Mouse (Mus musculus): Measurements from ENCODE around the gene 4430402I18Rik. TPM values are rescaled to one million over a fixed set of nuclear protein-coding genes. Genes with fewer than 3 reads are reported as not detected.

Gene 4430402I18Rik
- total and polyA plus RNA-seq, 3 experiments: 0.14 to 0.51 (median 0.15) TPM

- Histone ChIP-seq H3K4me1 (ENCODE audit: control insufficient read depth in 1 of 2, insufficient read depth in 2 of 2) (no peaks in the 10 kb centered on the region), H3K9me3 (replicated peaks; ENCODE audit: low read length) (no peaks in the 10 kb centered on the region), H3K4me2 (ENCODE audit: insufficient read depth, low read depth, poor library complexity, severe bottlenecking) (no peak overlapping the region), H3K27ac (ENCODE audit: insufficient read depth, low read depth) (no peak overlapping the region), H3K4me3 (replicated peaks in 1 of 3; ENCODE audit: low read depth in 2 of 3, low read length in 2 of 3, poor library complexity in 1 of 3) (no peak overlapping the region), H3K79me2 (replicated peaks; ENCODE audit: control insufficient read depth, extremely low read depth, insufficient read depth, poor library complexity, severe bottlenecking) (no peaks in the 10 kb centered on the region), H3K9ac (ENCODE audit: insufficient read depth, low read depth) (no peak overlapping the region), H3K36me3 (replicated peaks in 1 of 2; ENCODE audit: control insufficient read depth in 1 of 2, insufficient read depth in 1 of 2, low read length in 1 of 2) (no peaks in the 10 kb centered on the region), H3K27me3 (replicated peaks) (no peaks in the 10 kb centered on the region)
- TF ChIP-seq JUN (IDR thresholded peaks at IDR 0.05; ENCODE audit: insufficient read depth, low read depth, low read length): no peak
- TF ChIP-seq KAT2A (IDR thresholded peaks at IDR 0.05; ENCODE audit: insufficient replicate concordance, low read length): no peak
- TF ChIP-seq NRF1 (IDR thresholded peaks at IDR 0.05; ENCODE audit: low read depth, low read length): no peak
- dilution Hi-C loops (cut with MboI; ENCODE audit: extremely low pct_ligation_motif_present, extremely low pct_unique_long_range_greater_than_20kb, low sequenced_read_pairs) (no loop called here), in situ Hi-C loops (cut with MboI; ENCODE audit: low pct_ligation_motif_present, low pct_unique_long_range_greater_than_20kb, low sequenced_read_pairs) (no loop called here)
- no peak for DNase-seq (ENCODE audit: extremely low read depth)
Observed at GRCm38 (mm10) chr19:28844946-28845710, 122.5 kb downstream of the 4430402I18Rik start.

Other genes starting within 250 kb of the 4430402I18Rik start
- 0.21 and 1.1 TPM in 2 replicates for gene Slc1a1, start 132.8 kb downstream of the 4430402I18Rik start, total RNA-seq (2012; rRNA removed)
- 0.42 and 0.95 TPM in 2 replicates for gene Slc1a1, start 132.8 kb downstream of the 4430402I18Rik start, total RNA-seq (2014; rRNA removed)
- gene Slc1a1, start 132.8 kb downstream of the 4430402I18Rik start, polyA plus RNA-seq (2012; ENCODE audit: insufficient read length, low read depth): 0.20 and 0.34 TPM in 2 replicates
- 4.3 and 5.3 TPM in 2 replicates for gene Plpp6, start 3.8 kb downstream of the 4430402I18Rik start, total RNA-seq (2012; rRNA removed)
- gene Plpp6, start 3.8 kb downstream of the 4430402I18Rik start, total RNA-seq (2014; rRNA removed): 4.3 and 6.6 TPM in 2 replicates
- gene Plpp6, start 3.8 kb downstream of the 4430402I18Rik start, polyA plus RNA-seq (2012; ENCODE audit: insufficient read length, low read depth): 5.2 and 5.6 TPM in 2 replicates
- gene Cdc37l1, start 22.6 kb upstream of the 4430402I18Rik start, total RNA-seq (2012; rRNA removed): 14.0 and 15.6 TPM in 2 replicates
- gene Cdc37l1, start 22.6 kb upstream of the 4430402I18Rik start, total RNA-seq (2014; rRNA removed): 22.9 and 28.1 TPM in 2 replicates
- gene Cdc37l1, start 22.6 kb upstream of the 4430402I18Rik start, polyA plus RNA-seq (2012; ENCODE audit: insufficient read length, low read depth): 26.5 and 26.8 TPM in 2 replicates
- gene Ak3, start 80.2 kb upstream of the 4430402I18Rik start, total RNA-seq (2012; rRNA removed): 21.3 TPM in 2 replicates
- gene Ak3, start 80.2 kb upstream of the 4430402I18Rik start, total RNA-seq (2014; rRNA removed): 33.9 and 36.0 TPM in 2 replicates
- gene Ak3, start 80.2 kb upstream of the 4430402I18Rik start, polyA plus RNA-seq (2012; ENCODE audit: insufficient read length, low read depth): 36.5 and 38.8 TPM in 2 replicates
- 63.4 and 80.2 TPM in 2 replicates for gene Rcl1, start 133.6 kb upstream of the 4430402I18Rik start, total RNA-seq (2012; rRNA removed)
- gene Rcl1, start 133.6 kb upstream of the 4430402I18Rik start, total RNA-seq (2014; rRNA removed): 103 and 109 TPM in 2 replicates
- 104 and 126 TPM in 2 replicates for gene Rcl1, start 133.6 kb upstream of the 4430402I18Rik start, polyA plus RNA-seq (2012; ENCODE audit: insufficient read length, low read depth)